Mouse (Mus musculus): ENCODE measurements at regions not wholly inside any gene's neighbourhood (a gene's known extent, or its start where the extent isn't known, plus 50 kb on each side); places are given as distances from the start of the nearest gene placed in this dataset.
A peak's percentile ranks its signal among the peaks of the same experiment; 100 is the strongest.

- no peak for DNase-seq (ENCODE audit: low read depth)
These were observed 80.8 kb downstream of the Plekhb2 start for GRCm38 (mm10) chr1:34930571-34930970.

- no peak for DNase-seq (ENCODE audit: low read depth)
These were observed 93.4 kb downstream of the Plekhb2 start for GRCm38 (mm10) chr1:34943196-34943595.

GRCm38 (mm10) chr1:34961633-34962507 lies 112.1 kb downstream of the Plekhb2 start:
- no peak for DNase-seq (ENCODE audit: low read depth)

GRCm38 (mm10) chr1:34962508-34962885 lies 112.7 kb downstream of the Plekhb2 start:
- DNase-seq (ENCODE audit: low read depth) = no peak

- DNase-seq (ENCODE audit: low read depth) = no peak
These were observed 125.0 kb downstream of the Plekhb2 start for GRCm38 (mm10) chr1:34974801-34975200.

- no peak for DNase-seq (ENCODE audit: low read depth)
These were observed 128.4 kb downstream of the Plekhb2 start for GRCm38 (mm10) chr1:34978156-34978555.

GRCm38 (mm10) chr1:34979350-34979749 lies 129.6 kb downstream of the Plekhb2 start:
- peak; percentile 2 for DNase-seq (ENCODE audit: low read depth)

GRCm38 (mm10) chr1:34981934-34982333 lies 132.2 kb downstream of the Plekhb2 start:
- no peak for DNase-seq (ENCODE audit: low read depth)

GRCm38 (mm10) chr1:34982966-34983365 lies 133.2 kb downstream of the Plekhb2 start:
- no peak for DNase-seq (ENCODE audit: low read depth)

GRCm38 (mm10) chr1:34986861-34987260 lies 137.1 kb downstream of the Plekhb2 start:
- no peak for DNase-seq (ENCODE audit: low read depth)

- no peak for DNase-seq (ENCODE audit: low read depth)
These were observed 138.0 kb downstream of the Plekhb2 start for GRCm38 (mm10) chr1:34987650-34988221.

GRCm38 (mm10) chr1:34988225-34988624 lies 138.4 kb downstream of the Plekhb2 start:
- no peak for DNase-seq (ENCODE audit: low read depth)

GRCm38 (mm10) chr1:35000801-35001200 lies 151.0 kb downstream of the Plekhb2 start:
- DNase-seq (ENCODE audit: low read depth) = no peak

- no peak for DNase-seq (ENCODE audit: low read depth)
These were observed 167.7 kb downstream of the Plekhb2 start for GRCm38 (mm10) chr1:35017471-35017870.

GRCm38 (mm10) chr1:35032619-35033018 lies 182.8 kb downstream of the Plekhb2 start:
- DNase-seq (ENCODE audit: low read depth) = peak; percentile 10

GRCm38 (mm10) chr1:35072811-35073210 lies 223.0 kb downstream of the Plekhb2 start:
- no peak for DNase-seq (ENCODE audit: low read depth)

- no peak for DNase-seq (ENCODE audit: low read depth)
These were observed 245.1 kb downstream of the Plekhb2 start for GRCm38 (mm10) chr1:35094873-35095272.

GRCm38 (mm10) chr1:35095785-35096184 lies 246.0 kb downstream of the Plekhb2 start:
- DNase-seq (ENCODE audit: low read depth) = no peak

GRCm38 (mm10) chr1:35106665-35107064 lies 256.9 kb downstream of the Plekhb2 start:
- DNase-seq (ENCODE audit: low read depth) = no peak

GRCm38 (mm10) chr1:35109801-35110200 lies 260.0 kb downstream of the Plekhb2 start:
- DNase-seq (ENCODE audit: low read depth) = no peak

GRCm38 (mm10) chr1:35115521-35115920 lies 265.7 kb downstream of the Plekhb2 start:
- DNase-seq (ENCODE audit: low read depth) = no peak

- no peak for DNase-seq (ENCODE audit: low read depth)
These were observed 288.1 kb downstream of the Plekhb2 start for GRCm38 (mm10) chr1:35137907-35138306.

GRCm38 (mm10) chr1:35149036-35149435 lies 299.3 kb downstream of the Plekhb2 start:
- no peak for DNase-seq (ENCODE audit: low read depth)

GRCm38 (mm10) chr1:35162506-35162905 lies 312.7 kb downstream of the Plekhb2 start:
- DNase-seq (ENCODE audit: low read depth) = no peak
